ENCODE assay signal across 1 mouse cellular context in the genomic region with DNA sequence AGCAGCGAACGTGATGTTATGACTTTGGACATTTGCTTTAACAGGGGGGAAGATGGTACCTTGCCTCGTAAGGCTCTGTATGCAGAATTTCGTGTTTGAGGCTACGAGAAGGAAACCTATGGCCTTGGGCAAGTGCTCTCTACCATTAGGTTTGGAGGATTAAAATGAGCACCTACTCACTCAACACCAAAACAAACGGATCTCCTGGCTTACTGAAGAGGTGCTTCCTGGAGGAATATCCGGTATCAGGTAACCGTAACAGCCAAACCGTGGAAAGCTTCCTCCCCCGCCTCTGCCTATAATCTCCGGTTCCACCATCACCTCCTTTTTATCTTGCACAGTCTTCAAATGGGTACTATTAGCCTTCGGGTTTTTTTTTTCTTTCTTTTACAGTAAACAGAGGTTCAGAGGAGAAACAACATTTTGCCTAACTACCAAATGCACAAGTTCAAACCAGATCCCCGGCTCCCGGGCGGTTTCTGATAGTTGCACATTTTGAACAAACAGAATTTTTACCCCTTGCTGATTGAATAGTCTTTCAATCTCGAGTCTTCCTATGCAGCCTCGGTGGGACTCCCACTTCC.
TF ChIP-seq lines count a peak whose summit lies in the region.

No protein-coding gene starts in this region.

TF ChIP-seq in ES-E14, 5 proteins besides CTCF, POLR2A, EP300 and RAD21 (continued from another document):
- no peak for TF ChIP-seq ZC3H11A (IDR thresholded peaks at IDR 0.05; ENCODE audit: borderline replicate concordance, low read depth, low read length)
